Mouse (Mus musculus): ENCODE results near the gene 2010111I01Rik. TPM values are rescaled to one million over a fixed set of nuclear protein-coding genes. Genes with fewer than 3 reads are reported as not detected.
A peak's percentile ranks its signal among the peaks of the same experiment; 100 is the strongest.
"Not testable (repeated sequence)": the region's sequence is repeated elsewhere in the genome, so short reads cannot be mapped to it uniquely, and the experiment has no call there.

Gene 2010111I01Rik
- total RNA-seq, 4 experiments from 2014 or later, result 88.7 to 271 (median 175) TPM

DNA sequence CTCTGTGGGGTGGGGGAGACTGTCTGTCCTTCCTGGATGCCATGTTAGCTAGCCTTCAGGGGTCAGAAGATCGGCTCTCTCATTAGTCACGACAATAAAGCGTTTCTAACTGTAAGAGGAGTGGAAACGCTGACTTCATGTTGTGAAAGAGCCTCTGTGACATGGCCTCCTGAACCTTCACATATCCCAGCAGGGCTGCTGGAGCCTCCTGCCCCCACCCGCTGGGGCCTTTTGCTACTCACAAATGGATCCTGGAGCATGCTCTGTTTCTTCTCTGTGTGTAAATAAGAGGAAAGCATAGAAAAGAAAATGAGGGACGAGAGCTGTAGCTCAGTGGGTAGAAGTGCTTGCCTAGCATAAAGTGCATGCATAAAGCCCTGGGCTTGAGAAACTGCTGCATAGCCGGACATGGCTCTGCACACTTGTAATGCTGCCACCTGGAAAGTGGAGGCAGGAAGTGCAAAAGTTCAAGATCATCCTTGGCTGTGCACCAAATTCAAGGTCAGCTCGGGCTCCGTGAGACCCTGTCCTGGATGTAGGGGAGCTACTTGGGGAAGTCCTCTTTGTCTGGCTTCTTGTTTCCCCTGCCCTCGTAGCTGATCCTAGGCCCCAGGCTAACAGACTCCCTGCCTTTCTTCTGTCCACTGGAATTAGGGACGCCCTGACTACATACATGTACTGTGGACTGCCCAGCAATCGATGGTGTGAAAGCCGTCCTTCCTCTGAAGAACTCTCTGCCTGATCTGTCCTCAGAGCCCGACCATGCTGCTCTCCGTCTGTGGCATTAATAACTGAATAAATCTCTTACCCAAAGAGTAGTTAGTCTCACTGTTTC is 329.9 kb downstream of the 2010111I01Rik start:
- peak; percentile 74 for DNase-seq

GRCm38 (mm10) chr13:63296300-63296699 is 331.6 kb downstream of the 2010111I01Rik start:
- no peak for DNase-seq

DNA sequence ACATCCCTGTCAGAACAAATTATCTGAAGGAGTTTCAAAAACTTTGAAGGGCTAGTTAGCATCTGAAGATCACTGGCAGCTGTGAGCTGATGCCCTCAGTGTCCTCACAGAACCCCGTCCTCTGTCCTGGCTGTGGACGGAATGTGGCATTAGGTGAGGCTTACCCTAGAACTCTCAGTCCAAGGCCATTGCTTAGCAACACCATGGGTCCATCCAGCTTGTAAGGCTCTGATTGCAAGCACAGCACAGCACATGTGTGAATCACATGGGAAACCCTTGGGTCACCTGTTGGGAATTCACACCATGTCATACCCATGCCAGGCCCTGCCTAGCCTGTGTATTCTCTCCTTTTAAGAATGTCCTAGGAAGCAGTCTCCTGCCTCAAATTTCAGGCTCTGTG is 332.3 kb downstream of the 2010111I01Rik start:
- DNase-seq, result no peak

GRCm38 (mm10) chr13:63297933-63298332 is 333.2 kb downstream of the 2010111I01Rik start:
- DNase-seq, result no peak

GRCm38 (mm10) chr13:63298931-63299330 is 334.2 kb downstream of the 2010111I01Rik start:
- no peak for DNase-seq

DNA sequence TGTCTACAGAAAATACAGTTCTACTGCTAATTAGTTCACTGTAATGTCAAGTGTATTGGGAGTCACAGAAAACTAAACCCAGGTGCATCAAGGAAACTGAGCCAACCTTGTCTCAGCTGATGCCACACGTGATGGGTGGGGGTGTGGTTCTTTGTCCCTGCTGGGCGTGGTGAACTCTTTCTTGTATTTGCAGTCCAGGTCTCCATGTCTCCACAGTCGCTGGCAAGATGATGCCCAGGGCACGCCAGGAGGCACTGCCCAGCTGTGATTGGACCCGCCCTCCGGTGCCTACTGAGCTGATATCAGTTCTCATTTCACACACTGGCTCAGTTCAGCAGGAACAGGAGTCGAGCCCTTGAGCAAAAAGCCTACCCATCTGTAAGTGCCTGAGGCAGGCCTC is 336.2 kb downstream of the 2010111I01Rik start:
- DNase-seq, result no peak

DNA sequence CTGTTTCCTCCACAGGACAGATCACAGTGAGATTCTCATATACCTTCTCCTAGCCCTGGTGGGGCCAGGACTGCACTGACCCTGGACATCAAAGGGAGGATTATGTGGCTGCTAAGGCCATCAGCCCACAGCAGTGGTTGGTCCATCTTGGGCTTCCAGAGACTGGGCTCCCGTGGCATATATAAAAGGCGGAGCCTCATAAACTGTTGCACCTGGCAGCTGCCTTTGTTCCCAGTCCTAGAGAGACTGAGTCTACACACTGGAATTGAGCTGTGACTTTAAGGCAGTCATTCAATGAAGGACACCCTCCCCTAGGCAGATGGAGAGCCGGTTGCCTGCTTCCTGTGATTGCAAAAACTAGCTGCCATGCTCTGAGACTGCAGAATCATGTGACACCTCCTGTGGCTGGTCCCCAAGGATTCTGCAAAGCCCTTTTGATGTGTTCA is 337.1 kb downstream of the 2010111I01Rik start:
- DNase-seq, result no peak

- no peak for DNase-seq
Observed at GRCm38 (mm10) chr13:63302381-63302780, 337.7 kb downstream of the 2010111I01Rik start.

DNA sequence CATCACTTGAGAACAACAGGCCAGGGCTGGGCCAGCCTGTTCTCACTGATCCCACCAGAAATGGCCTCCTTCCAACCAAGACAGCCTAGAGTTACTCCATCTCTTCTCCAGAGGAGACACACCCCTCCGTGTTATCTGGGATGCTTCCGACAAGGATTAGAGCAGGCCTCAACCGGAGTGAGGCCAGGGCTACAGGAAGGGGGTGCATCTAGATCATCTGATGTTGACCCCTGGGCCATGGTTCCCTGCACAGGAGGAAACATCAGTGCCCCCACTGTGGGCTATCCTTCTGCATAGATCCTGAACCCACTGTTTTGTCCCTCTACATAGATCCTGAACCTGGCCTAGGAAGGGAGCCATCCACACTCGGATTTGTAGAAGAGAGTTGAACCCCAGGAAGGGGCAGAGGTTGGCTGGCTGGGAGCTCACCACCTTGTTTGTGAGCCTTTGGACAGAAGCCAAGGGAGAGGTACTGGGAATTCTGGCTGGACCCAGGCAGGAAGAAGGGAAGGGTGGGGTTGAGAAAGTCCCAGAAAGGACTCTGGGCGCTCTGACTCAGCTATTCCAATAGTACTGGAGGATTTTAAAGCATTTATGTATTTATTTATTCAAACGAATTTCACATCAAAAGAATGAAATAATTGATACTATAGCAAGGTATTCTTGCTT is 339.6 kb downstream of the 2010111I01Rik start:
- no peak for DNase-seq

DNA sequence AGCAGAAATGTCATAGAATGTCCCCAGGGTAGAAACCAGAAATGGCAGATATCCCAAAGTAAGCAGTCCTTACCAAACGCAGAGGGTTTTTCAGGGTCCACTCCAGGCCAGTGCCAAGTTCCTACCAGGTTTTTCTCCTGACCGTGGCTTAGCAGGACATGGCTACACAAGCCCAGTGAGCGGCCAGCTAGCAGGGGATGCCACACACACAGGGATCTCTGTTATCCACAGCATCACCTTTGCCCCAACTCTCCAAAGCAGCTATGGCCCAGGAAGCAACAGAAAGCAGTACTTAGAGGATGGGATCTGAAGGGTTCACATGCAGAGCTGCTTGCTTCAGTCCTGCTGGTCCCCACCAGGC is 340.1 kb downstream of the 2010111I01Rik start:
- no peak for DNase-seq

- DNase-seq, result no peak
Observed at GRCm38 (mm10) chr13:63305160-63306011, 340.7 kb downstream of the 2010111I01Rik start.

DNA sequence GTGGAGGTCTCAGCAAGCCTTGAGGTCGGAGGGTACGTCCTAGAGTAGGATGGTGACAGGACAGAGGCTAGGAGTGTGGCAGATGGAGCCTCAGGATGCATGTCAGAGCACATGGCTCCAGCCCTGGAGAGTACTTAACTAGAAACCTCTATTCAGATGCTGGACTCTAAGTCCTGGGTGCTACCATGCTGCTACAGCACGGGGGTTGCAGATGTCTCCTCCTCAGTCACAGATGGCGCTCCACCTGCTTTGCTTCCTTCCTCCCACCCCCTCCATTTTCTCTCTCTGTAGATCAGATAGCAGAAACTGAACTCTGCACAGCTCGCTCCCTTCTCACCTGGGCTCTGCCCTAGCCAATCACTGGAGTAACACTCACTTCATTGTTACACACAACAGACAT is 342.1 kb downstream of the 2010111I01Rik start:
- DNase-seq, result no peak

- no peak for DNase-seq
Observed at GRCm38 (mm10) chr13:63309563-63309962, 344.9 kb downstream of the 2010111I01Rik start.

- DNase-seq, result no peak
Observed at GRCm38 (mm10) chr13:63311156-63311555, 346.5 kb downstream of the 2010111I01Rik start.

DNA sequence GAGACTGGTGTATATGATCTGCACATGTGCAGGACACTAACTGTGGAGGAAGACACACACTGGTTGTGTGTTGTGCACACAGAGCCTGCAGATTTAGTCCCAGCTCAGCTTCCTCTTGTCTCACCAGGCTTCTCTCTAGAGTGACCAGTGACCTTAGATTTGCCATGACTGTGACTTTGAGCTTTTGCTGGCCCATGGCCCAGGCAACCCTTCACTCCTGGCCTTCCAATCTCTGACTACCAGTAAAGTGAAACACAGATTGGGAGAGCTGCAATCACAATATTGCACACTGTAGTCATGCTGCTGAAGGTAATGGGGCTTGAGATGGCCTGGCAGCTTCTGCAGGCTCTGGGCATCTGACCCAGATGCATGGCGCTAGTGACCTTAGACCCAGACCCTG is 348.6 kb downstream of the 2010111I01Rik start:
- peak; percentile 81 for DNase-seq

DNA sequence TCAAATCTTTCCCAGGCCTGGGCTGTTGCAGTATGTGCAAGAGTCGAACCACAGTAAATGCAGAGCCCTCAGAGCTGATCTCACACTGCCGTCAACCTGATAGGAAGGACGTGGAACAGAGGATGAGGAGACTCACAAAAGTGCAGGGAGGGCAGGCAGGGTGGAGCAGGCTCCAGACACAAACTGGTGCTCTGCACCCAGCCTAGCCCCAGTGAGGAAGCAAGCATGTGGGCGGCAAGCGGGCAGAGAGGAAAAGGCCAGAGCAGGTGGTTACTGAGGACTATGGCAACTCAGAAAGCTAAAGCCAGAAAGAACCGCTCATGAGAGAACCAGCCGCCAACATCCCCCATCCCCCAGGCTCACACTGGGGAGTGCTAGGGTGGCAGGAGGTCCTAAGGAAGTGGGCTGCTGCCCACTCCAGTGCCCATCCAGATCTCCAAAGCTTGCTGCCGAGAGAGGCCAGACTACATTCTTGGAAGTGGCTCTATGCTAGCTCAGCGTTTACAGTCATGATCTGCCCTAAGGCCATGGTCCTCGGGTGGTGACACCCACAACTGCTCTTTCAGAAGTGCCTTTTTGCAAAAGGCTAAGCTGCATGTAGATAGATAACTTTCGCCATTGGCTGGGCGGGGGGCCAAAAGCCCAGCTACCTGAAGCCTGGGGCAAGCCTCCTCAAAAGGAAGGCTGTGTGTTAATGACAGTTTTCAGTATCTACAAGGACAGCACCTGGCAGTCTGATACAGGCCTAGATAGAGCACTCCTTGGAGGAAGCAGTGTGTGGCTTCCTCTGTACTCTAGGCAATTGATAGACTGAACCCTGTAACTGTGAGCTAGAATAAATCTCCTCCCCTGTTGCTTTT is 349.3 kb downstream of the 2010111I01Rik start:
- DNase-seq, result no peak

- no peak for DNase-seq
Observed at GRCm38 (mm10) chr13:63314608-63314920, 349.9 kb downstream of the 2010111I01Rik start.

DNA sequence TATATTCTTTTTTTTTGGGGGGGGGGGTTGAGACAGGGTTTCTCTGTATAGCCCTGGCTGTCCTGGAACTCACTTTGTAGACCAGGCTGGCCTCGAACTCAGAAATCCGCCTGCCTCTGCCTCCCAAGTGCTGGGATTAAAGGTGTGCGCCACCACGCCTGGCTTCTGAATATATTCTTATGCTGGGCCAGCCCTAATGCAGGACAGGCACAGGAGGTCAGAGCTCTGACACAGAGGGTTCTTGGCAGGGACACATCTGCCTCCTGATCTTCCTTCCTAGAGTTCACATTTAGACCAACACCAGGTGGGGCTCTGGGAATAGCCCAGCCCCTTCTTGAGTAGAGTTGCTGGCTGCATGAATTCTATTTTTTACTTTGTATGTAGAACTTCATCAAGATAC is 350.4 kb downstream of the 2010111I01Rik start:
- not testable (repeated sequence) for DNase-seq

GRCm38 (mm10) chr13:63315777-63316176 is 351.1 kb downstream of the 2010111I01Rik start:
- no peak for DNase-seq

DNA sequence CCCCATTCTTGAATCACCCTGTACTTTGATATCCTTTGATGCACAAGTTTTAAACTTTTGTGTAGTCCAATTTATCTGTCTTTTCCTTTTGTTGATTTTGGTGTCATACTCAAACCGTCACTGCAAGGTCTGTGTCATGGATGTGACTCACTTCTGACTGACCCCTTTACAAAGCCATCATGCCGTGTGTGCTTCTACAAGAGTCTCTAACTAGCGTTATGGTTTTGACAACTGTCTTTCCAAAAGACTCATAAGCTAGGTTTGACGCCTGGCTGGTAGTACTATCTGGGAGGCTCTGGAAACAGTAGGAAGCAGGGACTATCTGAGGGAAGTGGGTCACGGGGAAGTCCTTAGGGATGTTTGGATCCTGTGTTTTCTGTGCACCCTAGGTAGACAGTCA is 351.7 kb downstream of the 2010111I01Rik start:
- DNase-seq, result no peak

DNA sequence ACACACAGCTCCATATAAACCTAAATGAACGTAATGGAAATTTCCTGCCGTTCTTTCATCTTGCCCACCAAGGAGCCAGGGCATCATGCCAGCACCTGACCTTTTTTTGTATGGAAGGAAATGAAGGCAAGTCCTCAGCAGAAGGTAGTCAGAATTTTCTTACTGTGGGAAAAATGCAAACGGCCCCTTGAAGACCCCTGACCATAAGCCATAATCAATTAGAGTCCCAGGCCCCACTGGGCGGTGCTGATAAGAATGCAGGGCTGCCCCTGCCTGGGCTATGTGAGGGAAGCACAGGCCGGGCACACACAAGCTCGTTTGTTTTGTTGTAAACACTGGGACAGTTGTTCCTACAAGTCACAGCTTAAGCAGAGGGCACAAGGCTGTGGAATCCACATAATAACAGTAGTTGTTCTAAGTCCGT is 353.0 kb downstream of the 2010111I01Rik start:
- no peak for DNase-seq

GRCm38 (mm10) chr13:63319814-63320213 is 355.1 kb downstream of the 2010111I01Rik start:
- DNase-seq, result no peak
